Mouse (Mus musculus) liver, embryonic 16.5 days (tissue): ENCODE data around the gene Elane. TPM values are rescaled to one million over a fixed set of nuclear protein-coding genes. Genes with fewer than 3 reads are reported as not detected.

Source experiments
- ATAC-seq: fragments of 200-750 bp; cut with Nextera tagmentation; 2 replicates; pipeline ENCODE4 v1.8.0; 2017; ENCODE audit warnings: low read depth, mild to moderate bottlenecking, moderate number of reproducible peaks, moderate library complexity
- H3K27ac ChIP-seq: fragments of 300-500 bp; sonication (generic); 2 replicates; pipeline ENCODE4 v1.5.1; 2014; ENCODE audit warnings: mild to moderate bottlenecking, low read length
- H3K27me3 ChIP-seq: fragments of 300-500 bp; sonication (generic); 2 replicates; pipeline ENCODE4 v1.6.1; 2014; ENCODE audit warnings: low read depth, low read length, mixed read lengths; ENCODE audit not compliant: control insufficient read depth, insufficient read depth
- H3K36me3 ChIP-seq: fragments of 300-500 bp; sonication (generic); 2 replicates; pipeline ENCODE4 v1.6.1; 2014; ENCODE audit warnings: mild to moderate bottlenecking; ENCODE audit not compliant: control insufficient read depth, insufficient read depth
- H3K4me1 ChIP-seq: fragments of 300-500 bp; sonication (generic); 2 replicates; pipeline ENCODE4 v1.6.1; 2014; ENCODE audit warnings: low read depth, low read length, mixed read lengths; ENCODE audit not compliant: control insufficient read depth
- H3K4me2 ChIP-seq: fragments of 300-500 bp; sonication (generic); 2 replicates; pipeline ENCODE4 v1.6.1; 2014; ENCODE audit warnings: low read depth, low read length, mixed read lengths
- H3K4me3 ChIP-seq: fragments of 300-500 bp; sonication (generic); 2 replicates; pipeline ENCODE4 v1.5.1; 2014; ENCODE audit warnings: low read depth, mild to moderate bottlenecking, low read length
- H3K9ac ChIP-seq: fragments of 300-500 bp; sonication (generic); 2 replicates; pipeline ENCODE4 v1.6.1; 2014; ENCODE audit warnings: low read depth, low read length
- H3K9me3 ChIP-seq: fragments of 300-500 bp; sonication (generic); replicated peaks from 2 replicates; pipeline ENCODE4 v1.6.1; 2016; ENCODE audit warnings: low read length; ENCODE audit not compliant: control insufficient read depth
- WGBS: fragments of 180-500 bp; shearing (Covaris S2); extraction: QIAGEN DNeasy Blood & Tissue Kit; methylation state at CpG from one replicate; pipeline ENCODE4 v1.1.7; 2014; ENCODE audit not compliant: insufficient replicate concordance; 5-methylcytosine and 5-hydroxymethylcytosine counted together
- microRNA-seq: library from miRNA; unstranded; fragments of <30 nt; microRNA quantifications from one replicate; pipeline ENCODE4, GENCODE M21; 2016
- polyA plus RNA-seq: library from polyadenylated mRNA; unstranded; fragments of >200 nt; fragmentation: Nextera tagmentation; extraction: Ambion mirVana; gene quantifications from 2 replicates; pipeline ENCODE4 v1.2.1, GENCODE M21; 2015

The Elane gene
- polyA plus RNA-seq, 1 experiment from 2014 or later: 204 TPM

DNA sequence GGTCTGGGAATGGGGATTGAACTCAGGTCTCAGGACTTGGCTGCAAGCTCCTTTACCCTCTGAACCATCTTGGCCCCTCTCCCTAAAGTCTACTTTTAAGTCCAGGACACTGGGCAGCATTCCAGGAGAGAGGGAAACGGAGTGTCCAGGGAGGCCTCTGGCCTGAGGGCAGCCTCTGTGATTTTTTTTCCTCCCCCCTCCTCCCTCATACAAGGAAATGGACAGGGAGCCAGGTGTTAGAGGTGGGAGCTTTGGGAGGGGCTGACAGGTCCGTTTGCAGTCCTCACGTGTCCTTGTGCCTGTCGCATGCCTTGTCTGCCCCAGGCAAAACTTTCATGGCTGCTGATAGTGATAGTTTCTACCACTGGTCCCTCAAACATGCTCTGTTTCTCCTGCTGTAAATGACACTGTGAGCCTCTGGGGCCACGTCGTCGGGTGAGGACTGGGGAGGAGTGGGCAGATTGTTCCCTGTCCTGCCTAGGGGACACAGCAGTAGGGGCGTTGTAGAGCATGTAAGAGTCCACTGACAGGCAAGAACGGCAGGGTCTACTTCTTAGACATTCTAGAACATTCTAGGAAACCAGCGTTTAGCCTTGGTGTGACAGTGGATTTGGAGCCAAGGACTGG, 50.4 kb downstream of the Elane start:
- H3K9ac ChIP-seq: peak overlapping the region; percentile 46
- no peak for ATAC-seq
- no peaks in the 10 kb centered on the region for H3K36me3 ChIP-seq
- peak overlapping the region; percentile 83 for H3K27ac ChIP-seq
- H3K4me2 ChIP-seq: peak overlapping the region; percentile 47; the same call in 1 of the 2 replicates
- H3K4me1 ChIP-seq: peaks cover 74% of the 10 kb centered on the region
- WGBS: 54% methylated on average over 10 of the region's 10 CpGs
- H3K27me3 ChIP-seq: no peaks in the 10 kb centered on the region
- no peaks in the 10 kb centered on the region for H3K9me3 ChIP-seq
- no peak overlapping the region for H3K4me3 ChIP-seq

DNA sequence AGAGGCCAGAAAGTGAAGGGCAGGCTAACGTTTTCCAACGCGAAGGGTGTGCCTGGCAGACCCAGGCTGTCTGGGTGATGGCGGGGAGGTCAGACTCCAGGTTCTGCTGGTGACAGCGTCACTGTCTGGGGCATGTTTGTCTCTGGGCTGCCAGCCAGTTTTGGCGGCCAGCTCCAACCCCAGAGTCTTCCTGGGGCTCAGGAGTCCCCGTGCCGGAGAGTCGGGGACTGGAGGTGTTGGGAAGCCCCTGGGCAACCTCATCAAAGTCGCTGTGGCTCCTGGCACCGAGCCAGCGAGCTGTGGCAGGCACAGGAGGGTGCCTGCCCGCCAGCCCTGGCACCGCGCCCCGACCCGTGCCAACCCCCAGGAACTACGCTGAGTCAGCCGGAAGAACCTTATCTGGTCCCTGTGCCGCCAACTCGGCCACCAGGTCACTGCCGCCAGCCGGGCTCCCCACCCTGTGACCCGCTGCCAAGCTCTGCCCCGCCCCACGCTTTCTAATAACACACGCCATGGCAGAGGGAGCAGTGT, 50.9 kb downstream of the Elane start:
- Histone ChIP-seq H3K9me3 (no peaks in the 10 kb centered on the region), H3K4me2 (peak overlapping the region; percentile 47), H3K9ac (peak overlapping the region; percentile 46), H3K4me1 (peaks cover 70% of the 10 kb centered on the region), H3K36me3 (no peaks in the 10 kb centered on the region), H3K27me3 (no peaks in the 10 kb centered on the region), H3K4me3 (peak overlapping the region; percentile 23; the same call in 1 of the 2 replicates), H3K27ac (peak overlapping the region; percentile 83)
- ATAC-seq: peak; percentile 55
- WGBS: 34% methylated on average over 27 of the region's 27 CpGs

Small RNAs within 50 kb of the gene (microRNA-seq; reads per million reads assigned to microRNA genes)
- gene Mir6910: not detected

Other genes starting within 250 kb of the Elane start
- gene Shc2, start 248.3 kb upstream of the Elane start, polyA plus RNA-seq: 0.06 and 0.08 TPM in 2 replicates
- gene Odf3l2, start 240.5 kb upstream of the Elane start, polyA plus RNA-seq: not detected in 2 replicates
- 0.16 and 0.24 TPM in 2 replicates for gene Madcam1, start 221.7 kb upstream of the Elane start, polyA plus RNA-seq
- 19.3 and 19.4 TPM in 2 replicates for gene Tpgs1, start 216.9 kb upstream of the Elane start, polyA plus RNA-seq
- 80.5 and 81.5 TPM in 2 replicates for gene Cdc34, start 204.1 kb upstream of the Elane start, polyA plus RNA-seq
- 0.15 and 0.22 TPM in 2 replicates for gene Gzmm, start 197.2 kb upstream of the Elane start, polyA plus RNA-seq
- 924 and 947 TPM in 2 replicates for gene Bsg, start 181.8 kb upstream of the Elane start, polyA plus RNA-seq
- not detected in 2 replicates for gene Hcn2, start 169.6 kb upstream of the Elane start, polyA plus RNA-seq
- 13.4 and 14.4 TPM in 2 replicates for gene Polrmt, start 139.7 kb upstream of the Elane start, polyA plus RNA-seq
- not detected in 2 replicates for gene Fgf22, start 131.2 kb upstream of the Elane start, polyA plus RNA-seq
- gene Rnf126, start 119.3 kb upstream of the Elane start, polyA plus RNA-seq: 17.4 and 26.2 TPM in 2 replicates
- 1.0 TPM in 2 replicates for gene Fstl3, start 109.0 kb upstream of the Elane start, polyA plus RNA-seq
- 6.3 and 7.1 TPM in 2 replicates for gene Prss57, start 95.3 kb upstream of the Elane start, polyA plus RNA-seq
- 7.9 and 8.0 TPM in 2 replicates for gene Palm, start 92.7 kb upstream of the Elane start, polyA plus RNA-seq
- 0.43 and 1.4 TPM in 2 replicates for gene Misp, start 65.3 kb upstream of the Elane start, polyA plus RNA-seq
- gene Ptbp1, start 31.8 kb upstream of the Elane start, polyA plus RNA-seq: 112 and 124 TPM in 2 replicates
- gene Prtn3, start 11.8 kb upstream of the Elane start, polyA plus RNA-seq: 96.8 and 106 TPM in 2 replicates
- gene Plppr3, start 11.6 kb upstream of the Elane start, polyA plus RNA-seq: 4.8 and 5.1 TPM in 2 replicates
- gene Cfd, start 4.6 kb downstream of the Elane start, polyA plus RNA-seq: not detected in 2 replicates
- gene Med16, start 22.7 kb downstream of the Elane start, polyA plus RNA-seq: 14.7 and 15.3 TPM in 2 replicates
- 2.5 TPM in 1 of 2 replicates, not detected in the other for gene Gm26602, start 24.6 kb downstream of the Elane start, polyA plus RNA-seq
- 0.18 and 0.20 TPM in 2 replicates for gene Kiss1r, start 30.7 kb downstream of the Elane start, polyA plus RNA-seq
- gene R3hdm4, start 35.0 kb downstream of the Elane start, polyA plus RNA-seq: 47.1 and 49.3 TPM in 2 replicates
- 5.1 and 5.8 TPM in 2 replicates for gene Arid3a, start 40.8 kb downstream of the Elane start, polyA plus RNA-seq
- gene Wdr18, start 73.9 kb downstream of the Elane start, polyA plus RNA-seq: 42.2 and 44.7 TPM in 2 replicates
- 0.08 TPM in 1 of 2 replicates, not detected in the other for gene Grin3b, start 84.5 kb downstream of the Elane start, polyA plus RNA-seq
- 3.0 and 4.8 TPM in 2 replicates for gene Tmem259, start 98.1 kb downstream of the Elane start, polyA plus RNA-seq
- gene Cnn2, start 102.3 kb downstream of the Elane start, polyA plus RNA-seq: 42.5 and 44.9 TPM in 2 replicates
- 8.6 and 9.0 TPM in 2 replicates for gene Abca7, start 110.2 kb downstream of the Elane start, polyA plus RNA-seq
- gene Arhgap45, start 130.4 kb downstream of the Elane start, polyA plus RNA-seq: 16.6 and 17.3 TPM in 2 replicates
- 66.8 and 70.1 TPM in 2 replicates for gene Polr2e, start 153.5 kb downstream of the Elane start, polyA plus RNA-seq
- 553 and 567 TPM in 2 replicates for gene Gpx4, start 160.9 kb downstream of the Elane start, polyA plus RNA-seq
- gene Sbno2, start 219.3 kb downstream of the Elane start, polyA plus RNA-seq: 10.3 and 11.8 TPM in 2 replicates
- gene Stk11, start 229.6 kb downstream of the Elane start, polyA plus RNA-seq: 13.2 and 14.4 TPM in 2 replicates